Mouse (Mus musculus) embryonic facial prominence, embryonic 11.5 days (tissue): ENCODE measurements around the gene Loxl3. TPM values are rescaled to one million over a fixed set of nuclear protein-coding genes. Genes with fewer than 3 reads are reported as not detected.

Experiments
- ATAC-seq: fragments of 200-750 bp; cut with Nextera tagmentation; replicated peaks from 2 replicates; pipeline ENCODE4 v1.8.0; 2017; ENCODE audit warnings: low read depth; ENCODE audit not compliant: insufficient number of reproducible peaks, low FRiP score, low TSS enrichment
- DNase-seq: peaks from one replicate; pipeline ENCODE4 v3.0.0-alpha.2; 2015; ENCODE audit warnings: low spot score
- H3K27ac ChIP-seq: fragments of 300-500 bp; sonication (generic); replicated peaks from 2 replicates; pipeline ENCODE4 v1.5.1; 2014; ENCODE audit warnings: mild to moderate bottlenecking, low read depth, low read length, control low read depth
- H3K27me3 ChIP-seq: fragments of 300-500 bp; sonication (generic); 2 replicates; pipeline ENCODE4 v1.6.1; 2014; ENCODE audit warnings: mild to moderate bottlenecking, low read length, moderate library complexity, mixed read lengths; ENCODE audit not compliant: control insufficient read depth, insufficient read depth
- H3K36me3 ChIP-seq: fragments of 300-500 bp; sonication (generic); replicated peaks from 2 replicates; pipeline ENCODE4 v1.6.1; 2014; ENCODE audit warnings: low read depth, mild to moderate bottlenecking, low read length, moderate library complexity, mixed read lengths; ENCODE audit not compliant: control insufficient read depth, insufficient read depth
- H3K4me1 ChIP-seq: fragments of 300-500 bp; sonication (generic); 2 replicates; pipeline ENCODE4 v1.6.1; 2014; ENCODE audit warnings: low read length, mixed read lengths; ENCODE audit not compliant: control insufficient read depth, insufficient read depth
- H3K4me2 ChIP-seq: fragments of 300-500 bp; sonication (generic); 2 replicates; pipeline ENCODE4 v1.6.1; 2014; ENCODE audit warnings: low read depth, mild to moderate bottlenecking, control low read depth, low read length, moderate library complexity
- H3K4me3 ChIP-seq: fragments of 300-500 bp; sonication (generic); 2 replicates; pipeline ENCODE4 v1.5.1; 2014; ENCODE audit warnings: low read depth, low read length, control low read depth
- H3K9ac ChIP-seq: fragments of 300-500 bp; sonication (generic); replicated peaks from 2 replicates; pipeline ENCODE4 v1.6.1; 2014; ENCODE audit warnings: mild to moderate bottlenecking, control low read depth, low read length
- H3K9me3 ChIP-seq: fragments of 300-500 bp; sonication (generic); replicated peaks from 2 replicates; pipeline ENCODE4 v1.6.1; 2016; ENCODE audit warnings: mild to moderate bottlenecking, low read length, inconsistent platforms, mixed read lengths; ENCODE audit not compliant: control insufficient read depth
- WGBS: fragments of 180-500 bp; shearing (Covaris S2); extraction: QIAGEN DNeasy Blood & Tissue Kit; methylation state at CpG from one replicate; pipeline ENCODE4 v1.1.7; 2014; 5-methylcytosine and 5-hydroxymethylcytosine counted together
- polyA plus RNA-seq: library from polyadenylated mRNA; unstranded; fragments of >200 nt; fragmentation: Nextera tagmentation; extraction: Ambion mirVana; gene quantifications from 2 replicates; pipeline ENCODE4 v1.2.1, GENCODE M21; 2014

The Loxl3 gene
- polyA plus RNA-seq, 1 experiment from 2014 or later, result 10.1 TPM

- H3K36me3 ChIP-seq, result no peaks in the 10 kb centered on the region
- 64% methylated on average over 6 of the region's 6 CpGs for whole genome bisulfite sequencing
- no peaks in the 10 kb centered on the region for H3K4me1 ChIP-seq
- ATAC-seq (no peak), DNase-seq (no peak)
- no peak overlapping the region for H3K4me3 ChIP-seq
- H3K27ac ChIP-seq, result no peak overlapping the region
- H3K9me3 ChIP-seq, result no peaks in the 10 kb centered on the region
- H3K9ac ChIP-seq, result no peak overlapping the region
- no peak overlapping the region for H3K4me2 ChIP-seq
- H3K27me3 ChIP-seq, result no peaks in the 10 kb centered on the region
Observed at GRCm38 (mm10) chr6:83043561-83043960, 9.6 kb downstream of the Loxl3 start.

GRCm38 (mm10) chr6:83043993-83044392 lies 10.0 kb downstream of the Loxl3 start:
- no peaks in the 10 kb centered on the region for H3K4me1 ChIP-seq
- no peak overlapping the region for H3K4me3 ChIP-seq
- no peak for ATAC-seq
- WGBS, result 92% methylated on average over 5 of the region's 5 CpGs
- no peaks in the 10 kb centered on the region for H3K9me3 ChIP-seq
- no peaks in the 10 kb centered on the region for H3K27me3 ChIP-seq
- H3K27ac ChIP-seq, result no peak overlapping the region
- no peak overlapping the region for H3K9ac ChIP-seq
- H3K36me3 ChIP-seq, result no peaks in the 10 kb centered on the region
- no peak for DNase-seq
- H3K4me2 ChIP-seq, result no peak overlapping the region

DNA sequence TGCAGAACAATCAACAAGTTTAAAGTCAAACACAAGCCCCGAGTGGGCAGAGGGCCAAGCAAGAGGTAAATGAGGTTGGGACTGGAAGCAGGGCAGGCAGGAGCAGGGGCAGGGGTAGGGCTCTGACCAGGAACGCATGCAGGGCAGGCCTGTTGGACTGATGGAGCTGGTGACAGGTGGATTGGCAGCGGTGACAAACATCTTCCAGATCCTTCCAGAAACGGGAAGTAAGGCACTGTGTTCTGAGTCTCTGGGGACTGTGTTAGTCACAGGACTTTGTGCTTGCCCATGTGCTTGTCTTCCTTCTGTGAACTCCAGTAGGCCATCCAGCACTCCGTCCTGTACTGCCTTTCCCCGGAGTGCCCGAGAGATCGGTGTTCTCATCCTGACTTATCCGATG lies 10.8 kb downstream of the Loxl3 start:
- no peaks in the 10 kb centered on the region for H3K4me1 ChIP-seq
- H3K9me3 ChIP-seq, result no peaks in the 10 kb centered on the region
- no peak for DNase-seq
- no peak overlapping the region for H3K27ac ChIP-seq
- H3K9ac ChIP-seq, result no peak overlapping the region
- ATAC-seq, result no peak
- no peaks in the 10 kb centered on the region for H3K36me3 ChIP-seq
- no peak overlapping the region for H3K4me2 ChIP-seq
- no peaks in the 10 kb centered on the region for H3K27me3 ChIP-seq
- WGBS, result 67% methylated on average over 9 of the region's 9 CpGs
- no peak overlapping the region for H3K4me3 ChIP-seq

DNA sequence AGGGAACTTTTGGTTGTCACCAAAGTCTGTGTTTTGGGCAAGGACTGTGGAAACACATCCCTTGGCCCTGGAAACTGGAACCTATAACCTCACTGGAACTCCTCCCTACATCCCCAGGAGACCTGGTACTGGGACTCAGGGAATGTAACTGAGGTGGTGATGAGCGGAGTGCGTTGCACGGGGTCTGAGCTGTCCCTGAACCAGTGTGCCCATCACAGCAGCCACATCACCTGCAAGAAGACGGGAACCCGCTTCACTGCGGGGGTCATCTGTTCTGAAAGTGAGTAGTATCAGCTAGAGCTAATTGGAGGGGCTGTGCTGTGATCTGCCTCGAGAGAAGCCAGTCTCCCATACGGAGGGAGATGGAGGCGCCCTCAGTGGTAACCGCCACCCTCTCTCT lies 15.4 kb downstream of the Loxl3 start:
- Histone ChIP-seq H3K4me1 (no peaks in the 10 kb centered on the region), H3K36me3 (peaks cover 5% of the 10 kb centered on the region), H3K9ac (no peak overlapping the region), H3K4me3 (no peak overlapping the region), H3K9me3 (no peaks in the 10 kb centered on the region), H3K27ac (no peak overlapping the region), H3K4me2 (no peak overlapping the region), H3K27me3 (no peaks in the 10 kb centered on the region)
- DNase-seq, result no peak
- WGBS, result 76% methylated on average over 10 of the region's 10 CpGs
- no peak for ATAC-seq

DNA sequence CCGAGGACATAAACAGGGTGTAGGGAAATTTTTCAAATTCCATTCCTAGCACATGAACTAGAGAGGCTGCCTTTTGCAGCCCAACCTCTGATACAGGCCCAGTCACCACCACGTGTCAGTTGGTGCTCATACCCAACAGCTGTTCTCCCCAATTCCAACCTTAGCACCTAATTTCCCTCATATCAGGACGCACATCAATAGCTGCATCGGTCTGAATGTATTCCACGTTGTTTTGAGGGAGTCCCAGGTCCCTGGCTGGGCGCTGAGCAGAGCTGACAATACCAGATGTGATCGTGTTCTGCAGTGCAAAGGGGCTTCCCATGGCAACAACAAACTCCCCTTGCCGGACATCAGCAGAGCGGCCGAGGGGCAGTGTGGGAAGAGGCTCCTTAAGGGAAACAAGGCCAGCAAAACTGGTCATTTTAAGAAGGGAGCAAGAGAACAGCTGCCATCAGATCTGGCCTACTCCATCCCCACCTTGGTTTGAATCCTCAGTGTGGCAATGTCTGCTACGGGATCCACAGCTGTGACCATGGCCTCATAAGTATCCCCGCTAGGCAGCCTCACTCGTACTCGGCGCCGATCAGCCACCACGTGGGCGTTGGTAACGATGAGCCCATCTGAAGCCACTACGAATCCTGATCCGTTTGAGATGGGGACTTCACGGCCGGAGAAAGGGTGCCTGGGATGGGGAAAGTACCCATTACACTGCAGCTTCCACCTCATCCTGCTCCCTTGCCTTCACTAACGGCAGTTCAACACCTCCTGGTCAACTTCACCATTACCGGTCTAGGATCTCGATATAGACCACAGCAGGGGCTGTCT lies 19.4 kb downstream of the Loxl3 start:
- peak overlapping the region; percentile 86 for H3K4me3 ChIP-seq
- no peaks in the 10 kb centered on the region; the same call in 1 of the 2 replicates for H3K4me1 ChIP-seq
- no peaks in the 10 kb centered on the region for H3K27me3 ChIP-seq
- H3K27ac ChIP-seq, result peak overlapping the region; percentile 5
- ATAC-seq, result peak; percentile 2; the same call in 1 of the 2 replicates
- peak; percentile 47 for DNase-seq
- H3K9ac ChIP-seq, result peak overlapping the region; percentile 83
- H3K9me3 ChIP-seq, result no peaks in the 10 kb centered on the region
- peaks cover 10% of the 10 kb centered on the region for H3K36me3 ChIP-seq
- WGBS, result 2% methylated on average over 26 of the region's 26 CpGs
- H3K4me2 ChIP-seq, result peak overlapping the region; percentile 87

GRCm38 (mm10) chr6:83054074-83054851 lies 20.3 kb downstream of the Loxl3 start, which contains the start of gene Aup1:
TSS of gene Aup1 (plus strand) at chr6:83054521.
- Histone ChIP-seq H3K36me3 (peaks cover 10% of the 10 kb centered on the region), H3K4me3 (peak within 1 kb of the TSS; percentile 86), H3K4me1 (no peaks in the 10 kb centered on the region; the same call in 1 of the 2 replicates), H3K9me3 (no peaks in the 10 kb centered on the region), H3K27me3 (no peaks in the 10 kb centered on the region), H3K9ac (peak within 1 kb of the TSS; percentile 83), H3K27ac (peak within 1 kb of the TSS; percentile 74), H3K4me2 (peak within 1 kb of the TSS; percentile 87)
- peak; percentile 94 for ATAC-seq
- DNase-seq, result peak; percentile 97
- 0% methylated on average over 62 of the region's 64 CpGs for WGBS

- peak; percentile 35; the same call in 1 of the 2 replicates for ATAC-seq
- H3K9ac ChIP-seq, result peak within 1 kb of the TSS; percentile 83
- WGBS, result under 1% methylated on average over 50 of the region's 50 CpGs
Observed at GRCm38 (mm10) chr6:83054871-83055431, 21.0 kb downstream of the Loxl3 start, which contains the start of gene Htra2. TSS of gene Htra2 (minus strand) at chr6:83055273.

More at GRCm38 (mm10) chr6:83054871-83055431, 21.0 kb downstream of the Loxl3 start, which contains the start of gene Htra2:
- Histone ChIP-seq H3K4me3 (peak within 1 kb of the TSS; percentile 86), H3K4me1 (no peaks in the 10 kb centered on the region; the same call in 1 of the 2 replicates), H3K27me3 (no peaks in the 10 kb centered on the region), H3K4me2 (peak within 1 kb of the TSS; percentile 87), H3K36me3 (peaks cover 10% of the 10 kb centered on the region), H3K9me3 (no peaks in the 10 kb centered on the region), H3K27ac (peak within 1 kb of the TSS; percentile 74)
- peak; percentile 40 for DNase-seq
